Mouse (Mus musculus) megakaryocyte, embryonic 14.5 days (primary cell): Measurements from ENCODE around the gene Cep135.

ENCODE experiments used
- FLI1 ChIP-seq: IDR thresholded peaks from 2 replicates; pipeline ENCODE4 v1.6.1; 2012; ENCODE audit warnings: low read length, inconsistent platforms, mixed read lengths
- GATA1 ChIP-seq: IDR thresholded peaks from 3 replicates; pipeline ENCODE4 v1.6.1; 2012; ENCODE audit warnings: mixed read lengths, low read length, inconsistent platforms, borderline replicate concordance

- no peak for TF ChIP-seq GATA1
- no peak for TF ChIP-seq FLI1
Measured at GRCm38 (mm10) chr5:76590009-76590408, 1.5 kb downstream of the Cep135 start.
